Mouse (Mus musculus): ENCODE measurements at regions not wholly inside any gene's neighbourhood (a gene's known extent, or its start where the extent isn't known, plus 50 kb on each side); places are given as distances from the start of the nearest gene placed in this dataset.
"Not testable (repeated sequence)": the region's sequence is repeated elsewhere in the genome, so short reads cannot be mapped to it uniquely, and the experiment has no call there.

GRCm38 (mm10) chr16:42569335-42569734, 228.9 kb upstream of the Gap43 start:
- Histone ChIP-seq H3K4me1 (replicated peaks; ENCODE audit: low read depth, low read length) (peaks cover 13% of the 10 kb centered on the region), H3K36me3 (ENCODE audit: insufficient read depth, low read length) (no peaks in the 10 kb centered on the region), H3K9me3 (ENCODE audit: low read length) (peaks cover 13% of the 10 kb centered on the region), H3K27me3 (ENCODE audit: insufficient read depth, low read length) (no peaks in the 10 kb centered on the region), H3K4me3 (replicated peaks; ENCODE audit: low read length) (no peak overlapping the region)
- no peak for TF ChIP-seq POU5F1 (IDR thresholded peaks at IDR 0.05; ENCODE audit: borderline replicate concordance, low read length)
- no peak for TF ChIP-seq CTCF (conservative IDR thresholded peaks at IDR 0.05; ENCODE audit: low read length)
- TF ChIP-seq NANOG (IDR thresholded peaks at IDR 0.05; ENCODE audit: borderline replicate concordance, low read length): no peak

- no peaks in the 10 kb centered on the region for H3K36me3 ChIP-seq (ENCODE audit: insufficient read depth, low read length)
- peaks cover 11% of the 10 kb centered on the region for H3K9me3 ChIP-seq (ENCODE audit: low read length)
- peaks cover 8% of the 10 kb centered on the region; the same call in 1 of the 2 replicates for H3K4me1 ChIP-seq (replicated peaks; ENCODE audit: low read depth, low read length)
- H3K27me3 ChIP-seq (ENCODE audit: insufficient read depth, low read length): no peaks in the 10 kb centered on the region
- no peak overlapping the region for H3K4me3 ChIP-seq (replicated peaks; ENCODE audit: low read length)
- TF ChIP-seq NANOG (IDR thresholded peaks at IDR 0.05; ENCODE audit: borderline replicate concordance, low read length) (no peak), CTCF (conservative IDR thresholded peaks at IDR 0.05; ENCODE audit: low read length) (no peak)
Observed at GRCm38 (mm10) chr16:42549591-42549990, 209.1 kb upstream of the Gap43 start.

GRCm38 (mm10) chr16:42546229-42547163, 206.0 kb upstream of the Gap43 start:
- Histone ChIP-seq H3K4me3 (replicated peaks; ENCODE audit: low read length) (no peak overlapping the region), H3K9me3 (ENCODE audit: low read length) (no peaks in the 10 kb centered on the region), H3K4me1 (replicated peaks; ENCODE audit: low read depth, low read length) (peaks cover 8% of the 10 kb centered on the region; the same call in 1 of the 2 replicates), H3K27me3 (ENCODE audit: insufficient read depth, low read length) (no peaks in the 10 kb centered on the region), H3K36me3 (ENCODE audit: insufficient read depth, low read length) (no peaks in the 10 kb centered on the region)
- no peak for TF ChIP-seq CTCF (conservative IDR thresholded peaks at IDR 0.05; ENCODE audit: low read length)

GRCm38 (mm10) chr16:42517321-42517720, 176.9 kb upstream of the Gap43 start:
- H3K36me3 ChIP-seq (ENCODE audit: insufficient read depth, low read length): no peaks in the 10 kb centered on the region
- H3K4me3 ChIP-seq (replicated peaks; ENCODE audit: low read length): no peak overlapping the region
- H3K27me3 ChIP-seq (ENCODE audit: insufficient read depth, low read length): no peaks in the 10 kb centered on the region
- no peaks in the 10 kb centered on the region for H3K4me1 ChIP-seq (replicated peaks; ENCODE audit: low read depth, low read length)
- no peaks in the 10 kb centered on the region for H3K9me3 ChIP-seq (ENCODE audit: low read length)
- TF ChIP-seq CTCF (conservative IDR thresholded peaks at IDR 0.05; ENCODE audit: low read length) (no peak), POU5F1 (IDR thresholded peaks at IDR 0.05; ENCODE audit: borderline replicate concordance, low read length) (no peak), NANOG (IDR thresholded peaks at IDR 0.05; ENCODE audit: borderline replicate concordance, low read length) (no peak)

GRCm38 (mm10) chr16:42515929-42516328, 175.5 kb upstream of the Gap43 start:
- Histone ChIP-seq H3K27me3 (ENCODE audit: insufficient read depth, low read length) (no peaks in the 10 kb centered on the region), H3K36me3 (ENCODE audit: insufficient read depth, low read length) (no peaks in the 10 kb centered on the region), H3K4me3 (replicated peaks; ENCODE audit: low read length) (no peak overlapping the region), H3K4me1 (replicated peaks; ENCODE audit: low read depth, low read length) (no peaks in the 10 kb centered on the region), H3K9me3 (ENCODE audit: low read length) (no peaks in the 10 kb centered on the region)
- no peak for TF ChIP-seq NANOG (IDR thresholded peaks at IDR 0.05; ENCODE audit: borderline replicate concordance, low read length)
- TF ChIP-seq POU5F1 (IDR thresholded peaks at IDR 0.05; ENCODE audit: borderline replicate concordance, low read length): no peak
- TF ChIP-seq CTCF (conservative IDR thresholded peaks at IDR 0.05; ENCODE audit: low read length): no peak

- TF ChIP-seq POU5F1 (IDR thresholded peaks at IDR 0.05; ENCODE audit: borderline replicate concordance, low read length) (no peak), CTCF (conservative IDR thresholded peaks at IDR 0.05; ENCODE audit: low read length) (no peak), NANOG (IDR thresholded peaks at IDR 0.05; ENCODE audit: borderline replicate concordance, low read length) (no peak)
- Histone ChIP-seq H3K4me3 (replicated peaks; ENCODE audit: low read length) (no peak overlapping the region), H3K36me3 (ENCODE audit: insufficient read depth, low read length) (no peaks in the 10 kb centered on the region), H3K4me1 (replicated peaks; ENCODE audit: low read depth, low read length) (peaks cover 11% of the 10 kb centered on the region), H3K9me3 (ENCODE audit: low read length) (no peaks in the 10 kb centered on the region), H3K27me3 (ENCODE audit: insufficient read depth, low read length) (no peaks in the 10 kb centered on the region)
Observed at GRCm38 (mm10) chr16:42505107-42505506, 164.7 kb upstream of the Gap43 start.

- no peaks in the 10 kb centered on the region for H3K27me3 ChIP-seq (ENCODE audit: insufficient read depth, low read length)
- H3K36me3 ChIP-seq (ENCODE audit: insufficient read depth, low read length): no peaks in the 10 kb centered on the region
- no peak overlapping the region for H3K4me3 ChIP-seq (replicated peaks; ENCODE audit: low read length)
- TF ChIP-seq NANOG (IDR thresholded peaks at IDR 0.05; ENCODE audit: borderline replicate concordance, low read length): no peak
- TF ChIP-seq CTCF (conservative IDR thresholded peaks at IDR 0.05; ENCODE audit: low read length): no peak
- no peak for TF ChIP-seq POU5F1 (IDR thresholded peaks at IDR 0.05; ENCODE audit: borderline replicate concordance, low read length)
- no peaks in the 10 kb centered on the region for H3K9me3 ChIP-seq (ENCODE audit: low read length)
- peaks cover 29% of the 10 kb centered on the region for H3K4me1 ChIP-seq (replicated peaks; ENCODE audit: low read depth, low read length)
Observed at GRCm38 (mm10) chr16:42501713-42502112, 161.3 kb upstream of the Gap43 start.

- peaks cover 29% of the 10 kb centered on the region for H3K4me1 ChIP-seq (replicated peaks; ENCODE audit: low read depth, low read length)
- H3K4me3 ChIP-seq (replicated peaks; ENCODE audit: low read length); H3K9me3 ChIP-seq (ENCODE audit: low read length); H3K36me3 ChIP-seq (ENCODE audit: insufficient read depth, low read length); H3K27me3 ChIP-seq (ENCODE audit: insufficient read depth, low read length): not testable (repeated sequence)
Observed at GRCm38 (mm10) chr16:42501109-42501508, 160.7 kb upstream of the Gap43 start.

- H3K36me3 ChIP-seq (ENCODE audit: insufficient read depth, low read length): no peaks in the 10 kb centered on the region
- H3K4me3 ChIP-seq (replicated peaks; ENCODE audit: low read length): no peak overlapping the region
- TF ChIP-seq POU5F1 (IDR thresholded peaks at IDR 0.05; ENCODE audit: borderline replicate concordance, low read length) (no peak), CTCF (conservative IDR thresholded peaks at IDR 0.05; ENCODE audit: low read length) (no peak), NANOG (IDR thresholded peaks at IDR 0.05; ENCODE audit: borderline replicate concordance, low read length) (no peak)
- H3K4me1 ChIP-seq (replicated peaks; ENCODE audit: low read depth, low read length): peaks cover 33% of the 10 kb centered on the region
- H3K27me3 ChIP-seq (ENCODE audit: insufficient read depth, low read length): no peaks in the 10 kb centered on the region
- no peaks in the 10 kb centered on the region for H3K9me3 ChIP-seq (ENCODE audit: low read length)
Observed at GRCm38 (mm10) chr16:42499514-42499913, 159.1 kb upstream of the Gap43 start.
